Mouse (Mus musculus) megakaryocyte, embryonic 14.5 days (primary cell): ENCODE data around the gene Vmn1r176.
"Not testable (repeated sequence)": the region's sequence is repeated elsewhere in the genome, so short reads cannot be mapped to it uniquely, and the experiment has no call there.

ENCODE experiments used
- FLI1 ChIP-seq: IDR thresholded peaks from 2 replicates; pipeline ENCODE4 v1.6.1; 2012; ENCODE audit warnings: low read length, inconsistent platforms, mixed read lengths
- GATA1 ChIP-seq: IDR thresholded peaks from 3 replicates; pipeline ENCODE4 v1.6.1; 2012; ENCODE audit warnings: mixed read lengths, low read length, inconsistent platforms, borderline replicate concordance

GRCm38 (mm10) chr7:23866349-23866748, 29.2 kb upstream of the Vmn1r176 start, which contains the start of gene Vmn1r177:
- TF ChIP-seq GATA1, FLI1: not testable (repeated sequence)
